Mouse (Mus musculus) neural tube, embryonic 11.5 days (tissue): ENCODE measurements around the gene Ppbp. TPM values are rescaled to one million over a fixed set of nuclear protein-coding genes. Genes with fewer than 3 reads are reported as not detected.

Experiments
- ATAC-seq: fragments of 200-750 bp; cut with Nextera tagmentation; 2 replicates; pipeline ENCODE4 v1.8.0; 2017; ENCODE audit warnings: moderate number of reproducible peaks, mild to moderate bottlenecking, moderate TSS enrichment, moderate library complexity; ENCODE audit not compliant: insufficient read depth, low FRiP score, low TSS enrichment
- DNase-seq: peaks from one replicate; pipeline ENCODE4 v3.0.0-alpha.2; 2015; ENCODE audit warnings: low spot score
- H3K27ac ChIP-seq: fragments of 300-500 bp; sonication (generic); 2 replicates; pipeline ENCODE4 v1.5.1; 2014; ENCODE audit warnings: low read depth, mild to moderate bottlenecking, low read length
- H3K27me3 ChIP-seq: fragments of 300-500 bp; sonication (generic); 2 replicates; pipeline ENCODE4 v1.6.1; 2014; ENCODE audit warnings: mild to moderate bottlenecking, low read length, mixed read lengths; ENCODE audit not compliant: control insufficient read depth, insufficient read depth
- H3K36me3 ChIP-seq: fragments of 300-500 bp; sonication (generic); 2 replicates; pipeline ENCODE4 v1.6.1; 2014; ENCODE audit warnings: mild to moderate bottlenecking, low read length, moderate library complexity, mixed read lengths; ENCODE audit not compliant: control insufficient read depth, insufficient read depth
- H3K4me1 ChIP-seq: fragments of 300-500 bp; sonication (generic); 2 replicates; pipeline ENCODE4 v1.6.1; 2014; ENCODE audit warnings: low read length, mixed read lengths; ENCODE audit not compliant: control insufficient read depth, insufficient read depth
- H3K4me2 ChIP-seq: fragments of 300-500 bp; sonication (generic); 2 replicates; pipeline ENCODE4 v1.6.1; 2014; ENCODE audit warnings: low read depth, mild to moderate bottlenecking, moderate library complexity
- H3K4me3 ChIP-seq: fragments of 300-500 bp; sonication (generic); 2 replicates; pipeline ENCODE4 v1.5.1; 2014; ENCODE audit warnings: low read depth, low read length
- H3K9ac ChIP-seq: fragments of 300-500 bp; sonication (generic); 2 replicates; pipeline ENCODE4 v1.6.1; 2014; ENCODE audit warnings: mild to moderate bottlenecking, low read length
- H3K9me3 ChIP-seq: fragments of 300-500 bp; sonication (generic); 2 replicates; pipeline ENCODE4 v1.6.1; 2016; ENCODE audit warnings: low read length; ENCODE audit not compliant: control insufficient read depth
- WGBS: fragments of 180-500 bp; shearing (Covaris S2); extraction: QIAGEN DNeasy Blood & Tissue Kit; methylation state at CpG from one replicate; pipeline ENCODE4 v1.1.7; 2014; 5-methylcytosine and 5-hydroxymethylcytosine counted together
- polyA plus RNA-seq: library from polyadenylated mRNA; unstranded; fragments of >200 nt; fragmentation: Nextera tagmentation; extraction: Ambion mirVana; gene quantifications from 2 replicates; pipeline ENCODE4 v1.2.1, GENCODE M21; 2014

Ppbp gene
- polyA plus RNA-seq, 1 experiment from 2014 or later: 21.7 TPM

DNA sequence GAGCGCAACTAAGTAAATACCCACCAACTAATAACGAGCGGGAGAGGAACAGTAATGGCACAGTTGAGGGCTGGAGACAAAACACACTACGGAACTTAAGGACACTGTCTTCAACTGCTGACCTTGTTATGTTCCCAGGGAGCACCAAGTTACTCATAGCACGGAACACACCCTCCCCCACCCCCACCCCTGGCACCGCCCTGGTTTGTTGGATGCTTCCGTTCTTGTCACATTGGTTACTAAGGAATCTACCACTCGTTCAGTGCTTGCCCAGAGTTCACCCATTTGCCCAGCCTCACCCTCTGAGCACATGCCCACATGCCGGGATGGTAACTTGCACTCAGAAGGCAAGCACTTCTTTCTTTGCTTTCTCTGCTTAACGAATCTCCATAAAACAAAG is 9.3 kb downstream of the Ppbp start:
- no peaks in the 10 kb centered on the region for H3K4me1 ChIP-seq
- ATAC-seq: no peak
- no peaks in the 10 kb centered on the region for H3K27me3 ChIP-seq
- no peak overlapping the region for H3K4me3 ChIP-seq
- H3K27ac ChIP-seq: no peak overlapping the region
- no peaks in the 10 kb centered on the region for H3K9me3 ChIP-seq
- 80% methylated on average over 10 of the region's 10 CpGs for WGBS
- no peak overlapping the region for H3K4me2 ChIP-seq
- no peak overlapping the region for H3K9ac ChIP-seq
- H3K36me3 ChIP-seq: no peaks in the 10 kb centered on the region
- DNase-seq: no peak

DNA sequence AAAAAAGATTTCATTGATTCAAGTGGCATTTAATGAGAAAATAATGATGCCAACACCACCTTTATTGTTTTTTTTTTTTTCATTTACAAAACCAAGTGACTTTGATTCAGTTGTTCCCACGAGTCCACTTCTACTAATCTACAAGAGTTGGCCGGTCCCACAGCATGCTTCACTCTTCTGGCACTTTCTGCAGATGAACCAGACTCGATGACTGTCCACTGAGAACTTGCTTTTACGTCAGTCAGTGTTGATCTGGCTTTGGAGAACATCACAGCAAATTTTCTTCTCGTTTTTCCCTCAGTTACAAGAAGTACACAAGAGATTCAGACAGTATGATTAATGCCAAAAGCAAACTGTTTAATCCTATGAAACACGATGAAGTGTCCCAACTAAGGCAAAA is 10.5 kb downstream of the Ppbp start:
- 90% methylated on average over 6 of the region's 6 CpGs for WGBS
- Histone ChIP-seq H3K27me3 (no peaks in the 10 kb centered on the region), H3K9ac (no peak overlapping the region), H3K4me2 (no peak overlapping the region), H3K4me3 (no peak overlapping the region), H3K4me1 (no peaks in the 10 kb centered on the region), H3K9me3 (no peaks in the 10 kb centered on the region), H3K36me3 (no peaks in the 10 kb centered on the region), H3K27ac (no peak overlapping the region)
- ATAC-seq (no peak), DNase-seq (no peak)

DNA sequence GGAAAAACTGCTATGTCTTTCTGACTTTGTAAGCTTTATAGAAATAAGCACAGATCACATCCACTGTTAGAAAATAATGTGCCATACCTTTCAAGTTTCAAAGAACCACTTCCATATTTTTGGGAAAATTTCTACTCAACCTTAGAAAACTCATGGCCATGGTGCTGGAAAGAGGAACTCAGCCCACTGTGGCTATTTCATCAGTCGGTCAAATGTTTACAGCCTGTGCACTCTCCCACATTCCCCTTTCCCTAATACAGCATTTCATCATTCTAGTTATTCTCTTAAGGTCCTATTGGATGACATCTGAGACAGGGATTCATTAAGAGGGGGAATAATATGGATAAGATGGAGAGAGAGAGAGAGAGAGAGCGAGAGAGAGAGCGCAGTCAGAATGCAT is 15.4 kb downstream of the Ppbp start:
- Histone ChIP-seq H3K4me2 (no peak overlapping the region), H3K36me3 (no peaks in the 10 kb centered on the region), H3K27ac (no peak overlapping the region), H3K27me3 (no peaks in the 10 kb centered on the region), H3K9me3 (no peaks in the 10 kb centered on the region), H3K4me1 (no peaks in the 10 kb centered on the region), H3K4me3 (no peak overlapping the region), H3K9ac (no peak overlapping the region)
- ATAC-seq (no peak), DNase-seq (no peak)
- WGBS: 93% methylated on average over 3 of the region's 3 CpGs

DNA sequence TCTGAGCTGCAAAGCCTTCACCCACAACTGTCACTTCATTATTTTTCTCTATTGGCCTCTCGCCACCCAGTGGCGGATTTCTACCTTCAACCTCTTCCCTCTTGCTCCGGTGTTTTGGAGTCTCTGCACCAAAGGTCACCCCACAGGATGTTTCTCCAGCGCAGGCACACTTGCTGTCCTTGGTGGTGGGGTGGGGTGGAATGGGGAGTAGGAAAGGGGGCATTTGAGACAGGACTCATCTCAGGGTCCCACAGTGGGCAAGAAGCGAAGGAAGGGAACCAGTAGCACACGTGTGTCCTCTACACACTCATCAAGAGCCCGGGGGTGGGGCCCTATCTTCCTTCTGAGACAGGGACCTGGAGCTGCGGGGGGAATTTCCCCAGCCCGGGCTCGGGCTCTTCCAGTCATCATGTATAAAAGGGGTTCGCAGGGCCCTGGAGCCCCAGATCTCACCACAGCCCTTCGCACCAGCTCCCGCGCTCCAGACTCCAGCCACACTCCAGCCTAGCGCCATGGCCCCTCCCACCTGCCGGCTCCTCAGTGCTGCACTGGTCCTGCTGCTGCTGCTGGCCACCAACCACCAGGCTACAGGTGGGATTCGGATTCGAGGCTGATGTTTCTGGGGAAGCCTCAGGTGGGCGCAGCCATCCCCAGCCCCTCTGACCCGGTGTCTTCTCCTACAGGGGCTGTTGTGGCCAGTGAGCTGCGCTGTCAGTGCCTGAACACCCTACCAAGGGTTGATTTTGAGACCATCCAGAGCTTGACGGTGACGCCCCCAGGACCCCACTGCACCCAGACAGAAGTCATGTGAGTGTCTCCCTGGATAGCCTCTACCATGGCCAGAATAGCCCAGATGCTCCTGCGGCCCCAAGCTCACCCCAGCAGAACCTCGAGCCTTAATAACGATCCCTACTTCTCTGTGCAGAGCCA is 17.6 kb downstream of the Ppbp start, which contains the start of gene Cxcl3:
Cxcl3 (plus strand) TSS at position 445 of the 930 bp plus-strand sequence.
- no peak within 1 kb of the TSS for H3K9ac ChIP-seq
- H3K4me3 ChIP-seq: peak within 1 kb of the TSS; percentile 8; the same call in 1 of the 2 replicates
- peak; percentile 80 for ATAC-seq

DNA sequence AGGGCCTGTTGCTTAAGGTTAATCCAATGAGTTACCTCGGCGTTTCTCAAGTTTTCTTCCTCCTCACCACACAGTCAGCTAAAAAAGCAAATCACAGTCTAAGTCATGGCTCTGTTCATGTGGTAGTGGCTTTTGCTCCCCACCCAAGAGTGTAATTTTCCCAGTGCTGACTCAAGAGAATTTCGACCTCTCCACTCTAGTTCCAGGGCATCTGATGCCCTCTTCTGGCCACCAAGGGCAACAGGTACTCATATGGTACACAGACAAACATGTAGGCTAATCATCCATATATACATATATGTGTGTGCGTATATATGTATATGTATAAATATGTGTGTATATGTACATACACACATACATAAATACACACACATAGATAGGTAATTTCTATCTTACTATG is 19.8 kb downstream of the Ppbp start:
- Histone ChIP-seq H3K27me3 (no peaks in the 10 kb centered on the region), H3K9me3 (no peaks in the 10 kb centered on the region), H3K4me3 (no peak overlapping the region), H3K4me2 (no peak overlapping the region), H3K27ac (no peak overlapping the region), H3K36me3 (no peaks in the 10 kb centered on the region), H3K9ac (no peak overlapping the region), H3K4me1 (no peaks in the 10 kb centered on the region)
- 81% methylated on average over 4 of the region's 4 CpGs for WGBS
- ATAC-seq: no peak
- no peak for DNase-seq

More for the DNA sequence above, 17.6 kb downstream of the Ppbp start, which contains the start of gene Cxcl3:
- peak; percentile 38 for DNase-seq
- Histone ChIP-seq H3K9me3 (no peaks in the 10 kb centered on the region), H3K4me2 (peak within 1 kb of the TSS; percentile 65), H3K27me3 (no peaks in the 10 kb centered on the region), H3K27ac (no peak within 1 kb of the TSS), H3K4me1 (no peaks in the 10 kb centered on the region), H3K36me3 (no peaks in the 10 kb centered on the region)
- WGBS: 19% methylated on average over 26 of the region's 26 CpGs

DNA sequence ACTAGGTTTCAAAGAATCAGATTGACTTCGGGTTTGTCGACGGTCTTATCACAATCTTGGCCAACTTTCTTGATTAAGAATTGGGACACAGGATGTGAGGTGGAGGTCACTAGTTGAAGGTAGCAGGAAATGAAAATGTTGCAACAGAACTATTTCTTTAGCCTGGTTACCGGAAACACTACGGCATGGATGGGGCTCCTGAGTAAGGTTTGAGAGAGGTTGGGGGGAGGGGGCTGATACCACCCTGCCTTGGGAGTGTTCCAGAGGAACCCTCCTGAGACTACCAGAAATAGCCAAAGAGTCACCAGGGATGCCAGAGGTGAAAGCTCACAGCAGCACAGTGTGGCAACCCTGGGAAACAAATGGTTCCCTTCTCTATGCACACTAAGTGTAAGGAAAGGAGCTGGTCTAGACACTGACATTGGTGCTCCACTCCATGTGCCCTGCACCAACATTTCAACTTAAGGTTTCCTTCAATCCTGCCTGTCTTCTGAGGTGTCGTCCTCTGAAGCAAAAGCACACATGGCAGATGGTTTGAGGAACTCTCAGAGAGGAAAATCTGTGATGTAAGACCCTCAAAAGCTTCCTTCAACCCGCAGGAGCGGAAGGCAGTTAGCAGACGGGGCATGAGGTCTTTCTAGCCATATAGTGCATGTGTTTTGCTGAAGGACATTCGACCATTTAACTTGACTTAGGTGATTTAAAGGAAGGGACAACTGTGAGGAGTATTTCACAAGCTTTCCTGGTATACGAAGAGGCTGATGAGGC is 21.2 kb downstream of the Ppbp start:
- Histone ChIP-seq H3K4me3 (no peak overlapping the region), H3K27ac (no peak overlapping the region), H3K36me3 (no peaks in the 10 kb centered on the region), H3K9me3 (no peaks in the 10 kb centered on the region), H3K27me3 (no peaks in the 10 kb centered on the region), H3K4me1 (no peaks in the 10 kb centered on the region), H3K9ac (no peak overlapping the region), H3K4me2 (no peak overlapping the region)
- WGBS: 79% methylated on average over 11 of the region's 11 CpGs
- no peak for ATAC-seq
- DNase-seq: no peak

DNA sequence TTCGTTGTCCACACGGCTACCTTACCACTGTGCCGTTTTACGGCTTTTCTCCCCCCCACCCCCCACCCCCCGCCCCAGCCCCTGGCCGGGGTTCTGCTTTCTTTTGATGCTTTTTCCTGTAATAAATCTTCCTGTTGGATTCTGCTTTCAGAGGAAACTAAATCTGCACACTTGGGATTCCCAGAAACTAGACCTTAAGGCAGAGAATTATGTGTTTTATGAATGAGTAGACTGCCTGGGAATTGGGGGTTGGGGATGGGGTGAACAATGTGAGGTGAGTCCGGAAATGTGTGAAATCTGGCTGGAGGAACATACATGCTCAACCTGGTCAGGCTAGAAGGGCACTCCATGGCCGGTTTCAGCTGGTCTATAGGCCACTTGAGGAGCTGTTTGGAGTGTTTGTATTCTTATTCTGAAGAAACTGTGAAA is 21.8 kb downstream of the Ppbp start:
- no peak overlapping the region for H3K27ac ChIP-seq
- H3K4me1 ChIP-seq: no peaks in the 10 kb centered on the region
- WGBS: 48% methylated on average over 8 of the region's 8 CpGs
- H3K36me3 ChIP-seq: no peaks in the 10 kb centered on the region
- no peaks in the 10 kb centered on the region for H3K27me3 ChIP-seq
- H3K4me3 ChIP-seq: no peak overlapping the region
- H3K9me3 ChIP-seq: no peaks in the 10 kb centered on the region
- DNase-seq: no peak
- H3K4me2 ChIP-seq: no peak overlapping the region
- no peak for ATAC-seq
- no peak overlapping the region for H3K9ac ChIP-seq

DNA sequence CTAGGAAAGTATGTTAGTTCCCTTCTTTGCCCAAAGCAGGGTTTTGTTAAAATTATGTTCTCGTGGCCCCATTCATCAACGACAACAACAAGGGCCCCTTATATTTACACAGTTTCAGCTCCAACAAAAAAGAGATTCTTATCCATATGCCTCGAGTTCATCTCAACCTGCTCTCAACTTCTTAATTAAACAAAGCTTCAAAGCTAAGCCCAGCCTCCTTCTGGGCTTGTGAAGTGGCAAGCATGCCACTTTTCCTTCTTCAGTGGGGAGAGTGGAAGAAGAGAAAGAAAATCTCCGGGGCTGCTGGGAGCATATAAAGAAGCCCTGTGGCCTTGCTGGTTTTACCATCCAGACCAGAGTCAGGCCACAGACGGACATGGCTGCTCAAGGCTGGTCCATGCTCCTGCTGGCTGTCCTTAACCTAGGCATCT is 25.9 kb downstream of the Ppbp start, which contains the start of gene Cxcl15:
Cxcl15 (plus strand) TSS at position 340 of the 431 bp plus-strand sequence.
- whole genome bisulfite sequencing: 71% methylated on average over 5 of the region's 5 CpGs

More for the DNA sequence above, 25.9 kb downstream of the Ppbp start, which contains the start of gene Cxcl15:
- H3K9ac ChIP-seq: no peak within 1 kb of the TSS
- no peak within 1 kb of the TSS for H3K4me2 ChIP-seq
- H3K9me3 ChIP-seq: no peaks in the 10 kb centered on the region
- DNase-seq: no peak
- no peaks in the 10 kb centered on the region for H3K36me3 ChIP-seq
- ATAC-seq: no peak
- no peaks in the 10 kb centered on the region for H3K27me3 ChIP-seq
- H3K27ac ChIP-seq: no peak within 1 kb of the TSS
- H3K4me1 ChIP-seq: no peaks in the 10 kb centered on the region
- H3K4me3 ChIP-seq: no peak within 1 kb of the TSS
